Mouse (Mus musculus): ENCODE measurements around the gene Slc35e3. TPM values are rescaled to one million over a fixed set of nuclear protein-coding genes. Genes with fewer than 3 reads are reported as not detected.

Gene Slc35e3
- 20.1 and 22.2 TPM in 2 replicates for polyA plus RNA-seq (2014; fragmentation: Nextera tagmentation; extraction: Ambion mirVana)

- Histone ChIP-seq H3K4me2 (ENCODE audit: low read depth, low read length) (peak within 1 kb of the TSS; percentile 60), H3K36me3 (replicated peaks; ENCODE audit: control insufficient read depth, insufficient read depth, low read depth, low read length) (peaks cover 2% of the 10 kb centered on the region; the same call in 1 of the 2 replicates), H3K9ac (replicated peaks; ENCODE audit: low read length) (peak within 1 kb of the TSS; percentile 52), H3K4me1 (ENCODE audit: control insufficient read depth, insufficient read depth, low read length) (no peaks in the 10 kb centered on the region; the same call in 1 of the 2 replicates), H3K4me3 (ENCODE audit: low read depth, low read length) (peak within 1 kb of the TSS; percentile 50), H3K9me3 (replicated peaks; ENCODE audit: control insufficient read depth, low read length) (no peaks in the 10 kb centered on the region), H3K27ac (replicated peaks; ENCODE audit: low read depth, low read length) (no peak within 1 kb of the TSS), H3K27me3 (ENCODE audit: control insufficient read depth, insufficient read depth, low read length) (no peaks in the 10 kb centered on the region)
- peak; percentile 92 for ATAC-seq (replicated peaks; ENCODE audit: insufficient number of reproducible peaks, low FRiP score, low TSS enrichment, low read depth)
- 17% methylated on average over 40 of the region's 46 CpGs for WGBS
- peak; percentile 96 for DNase-seq (ENCODE audit: low spot score)
These were observed at the start of gene Slc35e3 for GRCm38 (mm10) chr10:117746297-117746883. Slc35e3 (minus strand) TSS chr10:117746365.

- Histone ChIP-seq H3K4me1 (ENCODE audit: control insufficient read depth, insufficient read depth, low read length) (no peaks in the 10 kb centered on the region), H3K9ac (replicated peaks; ENCODE audit: low read length) (no peak overlapping the region), H3K27ac (replicated peaks; ENCODE audit: low read depth, low read length) (no peak overlapping the region), H3K27me3 (ENCODE audit: control insufficient read depth, insufficient read depth, low read length) (no peaks in the 10 kb centered on the region), H3K36me3 (replicated peaks; ENCODE audit: control insufficient read depth, insufficient read depth, low read depth, low read length) (no peaks in the 10 kb centered on the region), H3K4me3 (ENCODE audit: low read depth, low read length) (no peak overlapping the region), H3K9me3 (replicated peaks; ENCODE audit: control insufficient read depth, low read length) (no peaks in the 10 kb centered on the region), H3K4me2 (ENCODE audit: low read depth, low read length) (no peak overlapping the region)
- DNase-seq (ENCODE audit: low spot score) = no peak
- ATAC-seq (replicated peaks; ENCODE audit: insufficient number of reproducible peaks, low FRiP score, low TSS enrichment, low read depth) = no peak
- 84% methylated on average over 4 of the region's 4 CpGs for WGBS
These were observed 49.0 kb upstream of the Slc35e3 start for GRCm38 (mm10) chr10:117795206-117795605.

GRCm38 (mm10) chr10:117793436-117794030 is 47.4 kb upstream of the Slc35e3 start:
- Histone ChIP-seq H3K27ac (replicated peaks; ENCODE audit: low read depth, low read length) (no peak overlapping the region), H3K4me2 (ENCODE audit: low read depth, low read length) (no peak overlapping the region), H3K36me3 (replicated peaks; ENCODE audit: control insufficient read depth, insufficient read depth, low read depth, low read length) (no peaks in the 10 kb centered on the region), H3K9ac (replicated peaks; ENCODE audit: low read length) (no peak overlapping the region; the same call in 1 of the 2 replicates), H3K4me3 (ENCODE audit: low read depth, low read length) (no peak overlapping the region), H3K27me3 (ENCODE audit: control insufficient read depth, insufficient read depth, low read length) (no peaks in the 10 kb centered on the region), H3K9me3 (replicated peaks; ENCODE audit: control insufficient read depth, low read length) (no peaks in the 10 kb centered on the region), H3K4me1 (ENCODE audit: control insufficient read depth, insufficient read depth, low read length) (no peaks in the 10 kb centered on the region)
- no peak for ATAC-seq (replicated peaks; ENCODE audit: insufficient number of reproducible peaks, low FRiP score, low TSS enrichment, low read depth)
- WGBS = 82% methylated on average over 11 of the region's 11 CpGs
- DNase-seq (ENCODE audit: low spot score) = no peak

GRCm38 (mm10) chr10:117792141-117793091 is 46.3 kb upstream of the Slc35e3 start, which contains the start of gene Nup107:
Nup107 (minus strand) TSS chr10:117792705.
- DNase-seq (ENCODE audit: low spot score) (peak; percentile 100), ATAC-seq (replicated peaks; ENCODE audit: insufficient number of reproducible peaks, low FRiP score, low TSS enrichment, low read depth) (peak; percentile 99)
- under 1% methylated on average over 75 of the region's 75 CpGs for WGBS
- Histone ChIP-seq H3K4me3 (ENCODE audit: low read depth, low read length) (peak within 1 kb of the TSS; percentile 90), H3K4me1 (ENCODE audit: control insufficient read depth, insufficient read depth, low read length) (no peaks in the 10 kb centered on the region), H3K27me3 (ENCODE audit: control insufficient read depth, insufficient read depth, low read length) (no peaks in the 10 kb centered on the region), H3K4me2 (ENCODE audit: low read depth, low read length) (peak within 1 kb of the TSS; percentile 51), H3K9me3 (replicated peaks; ENCODE audit: control insufficient read depth, low read length) (no peaks in the 10 kb centered on the region), H3K9ac (replicated peaks; ENCODE audit: low read length) (peak within 1 kb of the TSS; percentile 87), H3K27ac (replicated peaks; ENCODE audit: low read depth, low read length) (peak within 1 kb of the TSS; percentile 43; the same call in 1 of the 2 replicates), H3K36me3 (replicated peaks; ENCODE audit: control insufficient read depth, insufficient read depth, low read depth, low read length) (no peaks in the 10 kb centered on the region)

GRCm38 (mm10) chr10:117791171-117791470 is 45.0 kb upstream of the Slc35e3 start:
- no peaks in the 10 kb centered on the region for H3K27me3 ChIP-seq (ENCODE audit: control insufficient read depth, insufficient read depth, low read length)
- 92% methylated on average over 2 of the region's 2 CpGs for WGBS
- H3K4me2 ChIP-seq (ENCODE audit: low read depth, low read length) = no peak overlapping the region
- ATAC-seq (replicated peaks; ENCODE audit: insufficient number of reproducible peaks, low FRiP score, low TSS enrichment, low read depth) = no peak
- DNase-seq (ENCODE audit: low spot score) = no peak
- H3K27ac ChIP-seq (replicated peaks; ENCODE audit: low read depth, low read length) = no peak overlapping the region
- no peaks in the 10 kb centered on the region; the same call in 1 of the 2 replicates for H3K36me3 ChIP-seq (replicated peaks; ENCODE audit: control insufficient read depth, insufficient read depth, low read depth, low read length)
- H3K4me1 ChIP-seq (ENCODE audit: control insufficient read depth, insufficient read depth, low read length) = no peaks in the 10 kb centered on the region
- no peak overlapping the region for H3K9ac ChIP-seq (replicated peaks; ENCODE audit: low read length)
- no peaks in the 10 kb centered on the region for H3K9me3 ChIP-seq (replicated peaks; ENCODE audit: control insufficient read depth, low read length)
- H3K4me3 ChIP-seq (ENCODE audit: low read depth, low read length) = no peak overlapping the region

- Histone ChIP-seq H3K27me3 (ENCODE audit: control insufficient read depth, insufficient read depth, low read length) (no peaks in the 10 kb centered on the region), H3K4me2 (ENCODE audit: low read depth, low read length) (no peak overlapping the region), H3K9ac (replicated peaks; ENCODE audit: low read length) (no peak overlapping the region), H3K4me3 (ENCODE audit: low read depth, low read length) (no peak overlapping the region), H3K4me1 (ENCODE audit: control insufficient read depth, insufficient read depth, low read length) (no peaks in the 10 kb centered on the region), H3K9me3 (replicated peaks; ENCODE audit: control insufficient read depth, low read length) (no peaks in the 10 kb centered on the region), H3K36me3 (replicated peaks; ENCODE audit: control insufficient read depth, insufficient read depth, low read depth, low read length) (no peaks in the 10 kb centered on the region; the same call in 1 of the 2 replicates), H3K27ac (replicated peaks; ENCODE audit: low read depth, low read length) (no peak overlapping the region)
- DNase-seq (ENCODE audit: low spot score) (no peak), ATAC-seq (replicated peaks; ENCODE audit: insufficient number of reproducible peaks, low FRiP score, low TSS enrichment, low read depth) (no peak)
- WGBS = 95% methylated on average over 17 of the region's 17 CpGs
These were observed 44.4 kb upstream of the Slc35e3 start for GRCm38 (mm10) chr10:117790421-117791170.

GRCm38 (mm10) chr10:117790011-117790410 is 43.8 kb upstream of the Slc35e3 start:
- 97% methylated on average over 1 of the region's 1 CpGs for WGBS
- Histone ChIP-seq H3K4me3 (ENCODE audit: low read depth, low read length) (no peak overlapping the region), H3K4me1 (ENCODE audit: control insufficient read depth, insufficient read depth, low read length) (no peaks in the 10 kb centered on the region), H3K9me3 (replicated peaks; ENCODE audit: control insufficient read depth, low read length) (no peaks in the 10 kb centered on the region), H3K36me3 (replicated peaks; ENCODE audit: control insufficient read depth, insufficient read depth, low read depth, low read length) (no peaks in the 10 kb centered on the region; the same call in 1 of the 2 replicates), H3K27me3 (ENCODE audit: control insufficient read depth, insufficient read depth, low read length) (no peaks in the 10 kb centered on the region), H3K9ac (replicated peaks; ENCODE audit: low read length) (no peak overlapping the region), H3K27ac (replicated peaks; ENCODE audit: low read depth, low read length) (no peak overlapping the region), H3K4me2 (ENCODE audit: low read depth, low read length) (no peak overlapping the region)
- DNase-seq (ENCODE audit: low spot score) = no peak
- no peak for ATAC-seq (replicated peaks; ENCODE audit: insufficient number of reproducible peaks, low FRiP score, low TSS enrichment, low read depth)

Data from embryonic facial prominence, embryonic 11.5 days (tissue).